In the genomic region with DNA sequence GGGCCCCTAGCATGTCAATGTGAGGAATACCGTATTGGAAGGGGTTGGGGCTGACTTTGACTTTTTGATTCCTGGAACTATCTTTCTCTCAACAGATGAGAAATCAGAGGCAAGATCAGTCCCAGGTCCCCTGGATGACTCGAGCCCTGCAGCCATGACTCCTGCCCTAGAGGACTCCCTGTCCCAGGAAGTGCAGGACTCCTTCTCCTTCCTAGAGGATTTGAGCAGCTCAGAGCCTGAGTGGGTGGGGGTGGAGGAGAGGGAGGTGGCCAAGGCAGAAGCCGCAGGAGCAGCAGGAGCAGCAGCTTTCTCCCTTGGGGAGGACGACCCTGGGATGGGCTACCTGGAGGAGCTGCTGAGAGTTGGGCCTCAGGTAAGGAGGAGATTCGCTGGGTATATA, we compare ENCODE assay signal across 28 mouse cellular contexts. TPM values are rescaled to one million over a fixed set of nuclear protein-coding genes. Genes with fewer than 3 reads are reported as not detected.
"Had no signal": no experiment of that assay in that cellular context is flagged by ENCODE, and none has a peak within 500 bp of the region (broad histone marks: within the 10 kb centered on the region; RNA-seq: fewer than 3 reads in every experiment).

No protein-coding gene starts in this region.

- DNase-seq: left cerebral cortex, postnatal 4 days; liver; liver, embryonic 13.5 days; liver, postnatal 0 days; lung, adult 18-20 months; lung, adult 2 months; lung, embryonic 14.5 days; lung, postnatal 10 days; lung, postnatal 14 days; lung, postnatal 36 days; lung, postnatal 4 days; midbrain, embryonic 14.5 days had no signal

- H3K36me3 ChIP-seq: limb, embryonic 10.5 days; limb, embryonic 12.5 days; limb, embryonic 13.5 days; limb, embryonic 15.5 days; liver, embryonic 12.5 days; liver, embryonic 13.5 days; lung, embryonic 15.5 days; midbrain, embryonic 10.5 days; midbrain, embryonic 12.5 days; midbrain, embryonic 13.5 days; midbrain, embryonic 15.5 days; neural tube, embryonic 12.5 days had no signal

- H3K4me1 ChIP-seq: limb, embryonic 13.5 days; limb, embryonic 15.5 days; liver, embryonic 15.5 days; midbrain, embryonic 12.5 days; midbrain, embryonic 13.5 days; midbrain, embryonic 15.5 days; neural tube, embryonic 12.5 days had no signal

- H3K4me3 ChIP-seq: limb, embryonic 10.5 days; limb, embryonic 12.5 days; limb, embryonic 13.5 days; limb, embryonic 15.5 days; liver, embryonic 12.5 days; liver, embryonic 13.5 days; liver, embryonic 15.5 days; lung, embryonic 15.5 days; megakaryocyte, embryonic 14.5 days; midbrain, embryonic 10.5 days; midbrain, embryonic 12.5 days; midbrain, embryonic 13.5 days; midbrain, embryonic 15.5 days; myocyte; neural tube, embryonic 12.5 days had no signal

- H3K27ac ChIP-seq: limb, embryonic 10.5 days; limb, embryonic 12.5 days; limb, embryonic 13.5 days; limb, embryonic 15.5 days; liver, embryonic 12.5 days; liver, embryonic 13.5 days; liver, embryonic 14.5 days; liver, embryonic 15.5 days; lung, embryonic 15.5 days; macrophage; midbrain, embryonic 10.5 days; midbrain, embryonic 12.5 days; midbrain, embryonic 13.5 days; midbrain, embryonic 15.5 days; neural tube, embryonic 12.5 days had no signal

- H3K9me3 ChIP-seq: limb, embryonic 10.5 days; limb, embryonic 12.5 days; limb, embryonic 13.5 days; limb, embryonic 15.5 days; liver, embryonic 12.5 days; liver, embryonic 13.5 days; liver, embryonic 15.5 days; lung, embryonic 15.5 days; megakaryocyte, embryonic 14.5 days; midbrain, embryonic 10.5 days; midbrain, embryonic 12.5 days; midbrain, embryonic 13.5 days; midbrain, embryonic 15.5 days; neural tube, embryonic 12.5 days had no signal

RNA-seq across cellular contexts. Expression of gene Tstd1, which starts 11.4 kb away (rescaled TPM):
- polyA plus RNA-seq: macrophage had no signal
